Mouse (Mus musculus) cortical plate, adult 2 months (tissue): ENCODE measurements around the gene Lmf1. TPM values are rescaled to one million over a fixed set of nuclear protein-coding genes. Genes with fewer than 3 reads are reported as not detected.

Experiments
- H3K27ac ChIP-seq: fragments of 200-500 bp; 2 replicates; pipeline ENCODE4 v1.5.1; 2012; ENCODE audit warnings: low read length, control low read depth, inconsistent platforms; ENCODE audit not compliant: insufficient read depth
- H3K4me1 ChIP-seq: fragments of 200-500 bp; 2 replicates; pipeline ENCODE4 v1.6.1; 2011; ENCODE audit warnings: low read length; ENCODE audit not compliant: control insufficient read depth, insufficient read depth
- H3K4me3 ChIP-seq: fragments of 200-500 bp; 2 replicates; pipeline ENCODE4 v1.5.1; 2011; ENCODE audit warnings: mild to moderate bottlenecking, low read length, control low read depth; ENCODE audit not compliant: insufficient read depth
- CTCF ChIP-seq: fragments of 200-500 bp; IDR thresholded peaks from 2 replicates; pipeline ENCODE4 v1.5.1; 2011; ENCODE audit warnings: mild to moderate bottlenecking, control low read depth, low read length; ENCODE audit not compliant: insufficient read depth; ENCODE audit errors: extremely low read depth
- POLR2A ChIP-seq: fragments of 200-500 bp; IDR thresholded peaks from 2 replicates; pipeline ENCODE4 v1.6.1; 2011; ENCODE audit warnings: mild to moderate bottlenecking, low read length, control low read depth; ENCODE audit not compliant: insufficient read depth; ENCODE audit errors: extremely low read depth
- polyA plus RNA-seq: library from polyadenylated mRNA; depleted of rRNA; stranded (reverse); fragments of >200 nt; gene quantifications from 2 replicates; pipeline ENCODE4 v1.2.3, GENCODE M21; 2012

Gene Lmf1
- polyA plus RNA-seq, 1 experiment, result 17.9 TPM

- Histone ChIP-seq H3K4me1 (peaks cover 9% of the 10 kb centered on the region), H3K4me3 (no peak overlapping the region), H3K27ac (no peak overlapping the region)
- TF ChIP-seq POLR2A, result no peak
- no peak for TF ChIP-seq CTCF
Measured at GRCm38 (mm10) chr17:25630313-25630712, 51.4 kb downstream of the Lmf1 start.

GRCm38 (mm10) chr17:25634070-25634469 is 55.2 kb downstream of the Lmf1 start:
- TF ChIP-seq POLR2A (no peak), CTCF (no peak)
- Histone ChIP-seq H3K4me3 (no peak overlapping the region), H3K4me1 (peaks cover 12% of the 10 kb centered on the region), H3K27ac (no peak overlapping the region)

- H3K4me1 ChIP-seq, result peaks cover 14% of the 10 kb centered on the region
- H3K4me3 ChIP-seq, result no peak overlapping the region
- H3K27ac ChIP-seq, result peak overlapping the region; percentile 51; the same call in 1 of the 2 replicates
- TF ChIP-seq POLR2A (no peak), CTCF (no peak)
Measured at GRCm38 (mm10) chr17:25635387-25635786, 56.5 kb downstream of the Lmf1 start.

- peak; percentile 52; the same call in 1 of the 2 replicates for TF ChIP-seq POLR2A
- TF ChIP-seq CTCF, result no peak
- H3K27ac ChIP-seq, result no peak overlapping the region
- H3K4me1 ChIP-seq, result peaks cover 16% of the 10 kb centered on the region
- no peak overlapping the region for H3K4me3 ChIP-seq
Measured at GRCm38 (mm10) chr17:25635806-25636205, 56.9 kb downstream of the Lmf1 start.

DNA sequence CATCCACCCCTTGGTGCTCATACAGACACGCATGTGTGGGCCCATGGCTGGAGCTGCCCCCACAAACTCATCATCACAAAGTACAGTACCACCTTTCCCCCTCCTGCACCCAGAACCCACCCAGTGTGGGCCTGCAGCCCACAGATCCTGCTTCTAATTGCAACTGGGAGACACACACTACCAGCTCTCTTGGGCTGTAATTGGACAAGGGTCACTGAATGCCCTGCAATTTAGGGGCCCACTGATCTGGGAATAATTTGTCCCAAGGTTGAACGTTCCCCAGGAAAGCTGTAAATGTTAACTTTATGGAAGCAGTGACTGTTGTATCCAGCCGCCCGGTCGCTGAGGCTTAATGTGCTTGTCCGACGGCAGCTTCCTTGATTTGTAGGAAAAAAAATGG is 59.1 kb downstream of the Lmf1 start:
- Histone ChIP-seq H3K4me1 (peaks cover 20% of the 10 kb centered on the region), H3K4me3 (no peak overlapping the region), H3K27ac (no peak overlapping the region)
- TF ChIP-seq CTCF (no peak), POLR2A (no peak)

DNA sequence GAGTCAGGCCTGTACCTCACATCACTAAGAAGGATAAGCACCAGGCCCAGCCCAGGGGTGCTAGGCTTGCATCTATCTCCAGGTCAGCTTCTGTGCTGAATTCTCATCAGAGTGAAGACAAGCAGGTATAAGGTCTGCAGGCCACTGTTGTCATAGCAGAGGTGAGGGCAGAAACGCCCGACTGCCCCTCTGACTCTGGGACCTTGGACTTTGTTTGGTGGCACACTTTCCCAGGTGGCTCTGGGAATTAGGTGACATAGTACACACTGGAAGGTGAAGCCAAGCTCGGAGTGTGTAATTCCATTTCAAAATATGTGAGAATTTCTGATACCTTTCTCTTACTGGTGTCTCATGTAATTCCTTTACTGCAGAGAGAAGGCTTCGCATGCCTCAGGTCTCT is 59.6 kb downstream of the Lmf1 start:
- Histone ChIP-seq H3K4me3 (no peak overlapping the region), H3K4me1 (peaks cover 20% of the 10 kb centered on the region), H3K27ac (no peak overlapping the region)
- TF ChIP-seq POLR2A, result no peak
- no peak for TF ChIP-seq CTCF

- TF ChIP-seq POLR2A, result no peak
- no peak for TF ChIP-seq CTCF
- no peak overlapping the region for H3K4me3 ChIP-seq
- no peak overlapping the region for H3K27ac ChIP-seq
- peaks cover 13% of the 10 kb centered on the region for H3K4me1 ChIP-seq
Measured at GRCm38 (mm10) chr17:25640956-25641355, 62.1 kb downstream of the Lmf1 start.

DNA sequence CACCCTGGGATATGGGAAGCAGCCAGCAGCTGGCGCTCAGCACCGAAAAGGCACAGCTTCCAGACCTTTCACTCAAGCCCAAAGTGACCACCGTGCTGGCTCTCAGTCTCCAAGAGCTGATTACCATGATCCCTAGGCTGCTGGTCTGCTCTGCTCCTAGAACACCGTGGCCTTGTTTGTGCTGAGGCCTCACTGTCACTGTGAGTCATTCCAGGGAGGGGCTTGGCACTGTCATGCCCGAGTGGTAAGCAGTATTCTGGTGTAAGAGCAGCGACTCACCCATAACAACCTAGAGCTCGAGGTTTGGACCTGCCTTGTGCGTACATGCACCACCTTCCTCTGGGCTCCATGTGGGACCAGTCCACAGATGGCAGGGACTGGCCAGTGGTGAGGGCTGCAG is 63.1 kb downstream of the Lmf1 start:
- peaks cover 11% of the 10 kb centered on the region for H3K4me1 ChIP-seq
- no peak for TF ChIP-seq POLR2A
- TF ChIP-seq CTCF, result no peak
- peak overlapping the region; percentile 60; the same call in 1 of the 2 replicates for H3K27ac ChIP-seq

GRCm38 (mm10) chr17:25643517-25644294 is 64.8 kb downstream of the Lmf1 start:
- peaks cover 11% of the 10 kb centered on the region for H3K4me1 ChIP-seq
- H3K4me3 ChIP-seq, result no peak overlapping the region
- TF ChIP-seq CTCF, result no peak
- no peak for TF ChIP-seq POLR2A
- H3K27ac ChIP-seq, result no peak overlapping the region

More for the DNA sequence above, 63.1 kb downstream of the Lmf1 start:
- no peak overlapping the region for H3K4me3 ChIP-seq

GRCm38 (mm10) chr17:25644761-25645160 is 65.9 kb downstream of the Lmf1 start:
- Histone ChIP-seq H3K4me3 (no peak overlapping the region), H3K27ac (no peak overlapping the region), H3K4me1 (peaks cover 12% of the 10 kb centered on the region)
- TF ChIP-seq POLR2A (no peak), CTCF (no peak)
